Mouse (Mus musculus) Patski (cell line): ENCODE data around the gene Ivl. TPM values are rescaled to one million over a fixed set of nuclear protein-coding genes. Genes with fewer than 3 reads are reported as not detected.

ENCODE experiments used
- ATAC-seq: fragments of 100-300 bp; one replicate; pipeline ENCODE4 v1.8.0; 2021
- CTCF ChIA-PET: fragments of 350-600 bp; sonication (Branson Sonifier 250); formaldehyde crosslinking; loops from one replicate; lab custom pipeline; 2022; ENCODE audit warnings: inconsistent platforms; lab: Charles Lee
- POLR2A ChIA-PET: fragments of 350-600 bp; sonication (Branson Sonifier 250); formaldehyde crosslinking; loops from one replicate; lab custom pipeline; 2022; ENCODE audit warnings: antibody characterized with exemption, inconsistent platforms; lab: Charles Lee
- DNase-seq: peaks from one replicate; pipeline ENCODE4 v3.0.0-alpha.2; 2011; ENCODE audit warnings: low read depth, low spot score
- H3K27me3 ChIP-seq: fragments of 371-371 bp; one replicate; pipeline ENCODE4 v1.5.1; 2021
- CTCF ChIP-seq: fragments of 100-300 bp; IDR thresholded peaks from one replicate; pipeline ENCODE4 v1.5.1; 2021
- in situ Hi-C: fragments of 300-500 bp; cut with MboI; formaldehyde crosslinking; loops from 3 replicates; pipeline ENCODE4 v1.11.1; 2018; ENCODE audit warnings: low pct_unique_long_range_greater_than_20kb, mixed read lengths
- polyA plus RNA-seq: library from polyadenylated mRNA; unstranded; gene quantifications from one replicate; pipeline ENCODE4 v1.2.3, GENCODE M21; 2021

Gene Ivl
- polyA plus RNA-seq = not detected

DNA sequence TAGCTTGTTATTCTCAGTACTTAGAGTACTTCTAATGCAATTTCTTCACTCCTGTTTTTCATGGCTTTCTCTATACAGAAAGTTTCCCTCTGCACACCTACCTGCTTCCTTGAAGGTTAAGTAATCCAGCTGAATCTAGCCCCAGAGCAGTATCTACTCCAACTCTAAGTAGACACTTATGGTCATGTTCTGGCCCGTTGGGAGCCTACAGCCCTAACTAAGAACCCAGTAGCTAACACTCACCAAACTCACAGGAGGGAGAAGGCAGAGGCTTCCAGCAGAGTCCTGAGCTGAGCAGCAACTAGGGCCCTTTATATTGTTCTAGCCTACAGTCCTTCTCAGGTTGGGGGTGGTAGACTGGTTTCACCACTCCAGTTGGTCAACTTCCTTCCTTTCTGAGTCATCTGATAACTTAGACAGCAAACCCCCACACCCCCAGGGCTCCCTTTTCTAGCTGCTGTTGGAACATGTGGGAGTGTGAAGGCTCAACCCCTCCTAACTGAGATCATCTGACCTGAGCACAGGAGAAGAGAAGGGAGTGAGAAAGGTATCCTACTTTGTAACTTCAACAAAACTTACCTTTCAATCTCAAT lies at the start of gene Ivl:
Ivl (minus strand) TSS at position 287 of the 593 bp plus-strand sequence.
- peaks cover 12% of the 10 kb centered on the region for H3K27me3 ChIP-seq
- ChIA-PET CTCF (interaction anchor here (1.1 to 1.2 kb wide), 2 partner anchors 9 to 29 kb away, joined by 3 read pairs; no protein-coding TSS in a partner anchor), POLR2A (no interaction called here)
- no peak for ATAC-seq
- no peak for DNase-seq
- in situ Hi-C loops = no loop called here
- TF ChIP-seq CTCF = no peak

DNA sequence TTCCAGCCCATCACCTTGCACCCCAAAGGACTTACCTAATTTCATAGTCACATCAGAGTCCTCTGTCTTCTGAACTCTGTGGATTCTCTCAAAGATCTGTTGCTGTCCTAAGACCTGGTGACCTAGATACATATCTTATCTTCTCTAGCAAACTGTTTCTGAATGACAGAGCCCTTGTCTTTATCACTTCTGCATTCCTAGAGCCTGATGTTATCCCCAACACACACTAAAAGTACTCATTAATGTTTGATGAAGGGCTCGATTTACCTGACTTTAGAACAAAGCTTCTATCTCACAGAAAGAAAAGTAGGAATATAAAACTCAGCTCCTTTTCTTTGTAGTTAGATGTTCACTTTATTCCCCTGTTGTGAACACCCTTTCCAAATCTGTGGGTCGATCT lies 48.0 kb upstream of the Ivl start, which contains the start of gene Lce6a:
Lce6a (minus strand) TSS at position 101 of the 400 bp plus-strand sequence.
- in situ Hi-C loops = no loop called here
- no peak for ATAC-seq
- ChIA-PET CTCF (interaction anchor here (1.3 kb wide), 1 partner anchor 14 kb away, joined by 3 read pairs; the partner anchor contains the start of gene 2210017I01Rik), POLR2A (no interaction called here)
- peaks cover 11% of the 10 kb centered on the region for H3K27me3 ChIP-seq
- TF ChIP-seq CTCF = no peak
- no peak for DNase-seq

DNA sequence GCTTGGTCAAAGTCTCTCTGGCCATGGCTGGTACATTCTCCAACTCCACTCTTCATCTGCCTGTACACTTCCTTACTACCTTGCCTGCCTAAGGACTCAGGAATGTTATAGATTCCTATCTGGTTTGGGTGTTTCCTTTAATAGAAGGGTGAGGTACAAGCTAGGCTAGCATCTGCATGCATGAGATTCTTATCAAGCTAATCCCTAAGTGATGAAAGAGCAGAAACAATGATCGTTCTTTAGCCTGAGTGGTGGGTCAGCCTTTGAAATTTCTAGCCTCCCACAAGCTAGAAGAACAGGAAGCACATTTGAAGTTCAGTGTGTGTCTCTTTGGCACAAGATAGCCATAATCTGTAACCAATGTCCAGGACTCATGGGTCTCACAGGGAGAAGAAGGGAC lies 36.3 kb upstream of the Ivl start:
- TF ChIP-seq CTCF = no peak
- H3K27me3 ChIP-seq = peaks cover 28% of the 10 kb centered on the region
- DNase-seq = no peak
- ATAC-seq = no peak
- in situ Hi-C loops = no loop called here
- POLR2A ChIA-PET = no interaction called here
- CTCF ChIA-PET = interaction anchor here (1.2 kb wide), 1 partner anchor 29 kb away, joined by 3 read pairs; no protein-coding TSS in a partner anchor

DNA sequence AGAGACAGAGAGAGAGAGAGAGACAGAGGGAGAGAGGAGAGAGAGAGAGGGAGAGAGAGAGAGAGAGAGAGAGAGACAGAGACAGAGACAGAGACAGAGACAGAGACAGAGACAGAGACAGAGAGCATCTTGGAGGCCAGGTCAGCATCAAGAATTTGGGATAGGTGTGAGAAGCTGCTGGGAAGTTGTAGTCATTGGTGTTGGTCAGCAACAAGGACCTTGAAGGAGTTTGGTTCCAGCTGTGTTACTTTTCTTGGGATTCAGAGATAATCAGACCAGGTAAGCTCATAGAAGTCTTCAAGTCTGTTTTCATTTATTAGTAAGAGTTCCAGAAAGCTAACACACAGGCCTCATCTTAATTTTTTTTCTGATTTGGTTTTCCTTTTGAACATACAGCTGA lies 33.9 kb upstream of the Ivl start, which contains the start of gene 2210017I01Rik:
2210017I01Rik (minus strand) TSS at position 101 of the 400 bp plus-strand sequence.
- no peak for ATAC-seq
- no peak for TF ChIP-seq CTCF
- no peak for DNase-seq
- H3K27me3 ChIP-seq = peaks cover 20% of the 10 kb centered on the region
- ChIA-PET CTCF (interaction anchor here (1.1 to 1.5 kb wide), 3 partner anchors 8 to 489 kb away, joined by 3 read pairs; partner anchors contain the start of gene Lce6a), POLR2A (no interaction called here)
- in situ Hi-C loops = no loop called here

DNA sequence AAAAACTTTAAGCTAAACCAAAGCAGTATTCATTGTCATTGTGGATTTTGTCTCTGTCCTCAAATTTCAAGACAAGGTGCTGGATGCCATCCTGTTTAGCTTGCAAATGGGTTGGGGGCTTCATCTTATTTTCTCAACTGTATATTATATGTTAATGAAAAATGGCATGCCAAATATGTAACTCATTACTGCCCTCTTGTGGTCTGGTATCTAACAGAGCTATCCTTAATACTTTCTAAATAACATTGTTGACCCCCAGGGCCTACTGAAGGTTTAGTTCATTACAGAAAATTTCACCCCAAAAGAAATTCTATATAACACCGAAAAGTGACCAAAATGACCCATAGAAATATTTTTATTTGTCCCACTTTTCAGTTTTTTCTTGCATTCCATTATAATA lies 28.6 kb upstream of the Ivl start:
- no peak for ATAC-seq
- H3K27me3 ChIP-seq = peaks cover 12% of the 10 kb centered on the region
- in situ Hi-C loops = loop anchor here (5.0 kb wide), 2 partner anchors 205 to 450 kb away; no protein-coding TSS in a partner anchor
- POLR2A ChIA-PET = no interaction called here
- peak; percentile 59 for TF ChIP-seq CTCF
- CTCF ChIA-PET = interaction anchor here (1.0 to 4.0 kb wide), 6 partner anchors 13 to 455 kb away, joined by 3 to 18 read pairs (median 3); partner anchors contain the start of genes Ivl and Smcp
- no peak for DNase-seq

DNA sequence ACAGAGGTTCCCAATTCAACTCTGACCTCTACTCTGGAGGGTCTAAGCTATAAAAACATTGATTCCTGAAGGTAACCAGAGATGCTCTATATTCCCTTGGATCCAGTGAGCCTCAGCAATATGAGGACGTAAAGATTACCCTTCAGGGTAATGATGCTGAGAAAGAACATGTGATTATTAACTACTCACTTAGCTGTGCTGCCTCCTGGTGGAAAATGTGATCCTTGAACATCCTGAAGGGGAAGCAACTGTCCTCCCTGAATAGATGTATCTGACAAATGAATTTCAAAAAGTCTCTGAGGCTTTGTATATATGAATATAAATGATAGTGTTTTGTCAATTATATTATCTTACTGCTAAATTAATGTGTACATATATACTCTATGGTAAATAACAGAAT lies 26.9 kb upstream of the Ivl start:
- in situ Hi-C loops = loop anchor here (5.0 kb wide), 2 partner anchors 203 to 448 kb away; no protein-coding TSS in a partner anchor
- TF ChIP-seq CTCF = peak; percentile 49
- CTCF ChIA-PET = interaction anchor here (1.0 to 4.0 kb wide), 8 partner anchors 8 to 482 kb away, joined by 3 to 18 read pairs (median 4); partner anchors contain the start of gene Smcp
- POLR2A ChIA-PET = no interaction called here
- ATAC-seq = peak; percentile 54
- no peak for DNase-seq
- H3K27me3 ChIP-seq = peaks cover 13% of the 10 kb centered on the region

DNA sequence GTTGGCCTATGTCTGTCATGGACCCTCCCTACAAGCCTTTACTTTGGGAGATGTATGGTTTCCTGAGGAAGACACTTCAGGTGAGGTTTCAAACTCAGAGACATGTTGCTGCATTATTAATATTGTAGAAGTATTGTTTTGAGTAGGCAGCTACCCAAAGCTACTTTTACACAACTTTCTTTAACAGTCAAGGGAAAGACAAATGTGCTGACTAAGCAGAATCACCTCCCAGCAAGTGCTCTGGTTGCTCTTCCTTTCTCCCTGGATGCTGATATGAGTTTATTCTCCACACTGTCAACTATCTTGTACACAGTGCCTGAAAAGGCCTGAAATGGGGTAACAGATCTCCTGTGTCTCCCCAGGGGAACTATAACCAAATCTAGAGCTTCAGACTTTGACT lies 26.4 kb upstream of the Ivl start:
- peaks cover 17% of the 10 kb centered on the region for H3K27me3 ChIP-seq
- TF ChIP-seq CTCF = no peak
- POLR2A ChIA-PET = no interaction called here
- ATAC-seq = no peak
- CTCF ChIA-PET = interaction anchor here (1.0 to 4.0 kb wide), 8 partner anchors 8 to 481 kb away, joined by 3 to 18 read pairs (median 4); partner anchors contain the start of gene Smcp
- DNase-seq = no peak
- in situ Hi-C loops = loop anchor here (5.0 kb wide), 2 partner anchors 203 to 448 kb away; no protein-coding TSS in a partner anchor

DNA sequence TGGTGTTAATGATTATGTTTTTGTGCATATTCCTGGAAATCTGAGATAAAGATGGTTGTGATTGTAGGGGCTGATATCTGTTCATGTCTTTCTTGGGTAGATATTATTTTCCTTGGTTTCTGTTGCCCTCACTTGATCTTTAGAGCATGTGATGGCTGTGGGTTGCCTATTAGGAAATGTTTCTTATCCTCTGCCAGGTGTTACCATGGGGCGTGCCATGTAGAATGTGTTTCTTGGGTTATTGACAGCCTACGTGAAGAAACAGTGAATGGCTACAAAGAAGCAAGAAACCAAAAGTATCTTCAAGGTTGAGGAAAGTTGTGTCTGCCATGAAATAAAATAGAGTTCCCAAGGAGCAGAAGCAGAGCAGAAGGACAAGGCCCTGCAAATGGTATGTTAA lies 24.9 kb upstream of the Ivl start:
- DNase-seq (no peak), ATAC-seq (no peak)
- in situ Hi-C loops = no loop called here
- peaks cover 17% of the 10 kb centered on the region for H3K27me3 ChIP-seq
- ChIA-PET CTCF (no interaction called here), POLR2A (no interaction called here)
- TF ChIP-seq CTCF = no peak

DNA sequence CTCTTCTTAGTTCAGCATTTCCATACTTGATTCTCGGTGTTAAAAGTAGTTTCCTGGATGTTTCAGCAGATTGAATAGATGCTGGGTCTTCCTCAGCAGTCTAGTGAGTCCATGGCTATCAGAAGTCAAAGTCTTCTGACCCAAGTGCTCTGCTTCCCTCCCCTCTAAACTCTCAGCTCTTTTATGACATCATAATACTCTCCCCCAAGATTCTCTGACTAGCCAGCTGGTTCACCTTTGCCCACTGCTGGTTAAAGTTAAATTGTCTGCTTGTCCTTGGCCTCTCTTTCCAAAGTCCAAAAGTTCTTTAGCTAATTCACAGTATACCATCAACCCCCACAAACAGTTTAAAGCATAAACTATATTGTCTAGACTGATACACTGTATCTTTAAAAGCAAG lies 15.3 kb upstream of the Ivl start, which contains the start of gene Smcp:
Smcp (minus strand) TSS at position 140 of the 400 bp plus-strand sequence.
- DNase-seq (no peak), ATAC-seq (no peak)
- POLR2A ChIA-PET = no interaction called here
- no peak for TF ChIP-seq CTCF
- CTCF ChIA-PET = interaction anchor here (1.0 to 3.9 kb wide), 2 partner anchors 12 to 435 kb away, joined by 3 to 18 read pairs; no protein-coding TSS in a partner anchor
- peaks cover 16% of the 10 kb centered on the region for H3K27me3 ChIP-seq
- in situ Hi-C loops = no loop called here

DNA sequence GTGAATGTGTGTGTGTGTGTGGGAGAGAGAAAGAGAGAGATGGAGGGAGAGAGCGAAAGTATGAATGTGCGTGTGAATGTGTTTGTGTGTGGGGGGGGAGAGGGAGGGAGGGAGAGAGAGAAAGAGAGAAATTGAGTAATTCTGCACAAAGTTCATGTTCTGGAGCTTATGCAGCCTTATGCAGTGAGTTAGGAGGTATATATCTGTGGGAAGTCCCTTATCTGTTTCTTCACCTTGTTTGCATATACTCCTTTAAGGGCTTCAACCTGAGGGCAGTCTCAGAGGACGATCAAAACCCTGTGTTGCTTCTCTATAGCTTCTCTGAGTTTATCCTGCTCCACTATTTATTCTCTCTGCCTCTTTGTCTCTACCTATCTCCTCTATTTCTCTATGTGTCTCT lies 13.7 kb upstream of the Ivl start:
- in situ Hi-C loops = no loop called here
- H3K27me3 ChIP-seq = peaks cover 24% of the 10 kb centered on the region
- no peak for DNase-seq
- POLR2A ChIA-PET = no interaction called here
- TF ChIP-seq CTCF = no peak
- no peak for ATAC-seq
- CTCF ChIA-PET = interaction anchor here (3.9 kb wide), 1 partner anchor 14 kb away, joined by 18 read pairs; no protein-coding TSS in a partner anchor

DNA sequence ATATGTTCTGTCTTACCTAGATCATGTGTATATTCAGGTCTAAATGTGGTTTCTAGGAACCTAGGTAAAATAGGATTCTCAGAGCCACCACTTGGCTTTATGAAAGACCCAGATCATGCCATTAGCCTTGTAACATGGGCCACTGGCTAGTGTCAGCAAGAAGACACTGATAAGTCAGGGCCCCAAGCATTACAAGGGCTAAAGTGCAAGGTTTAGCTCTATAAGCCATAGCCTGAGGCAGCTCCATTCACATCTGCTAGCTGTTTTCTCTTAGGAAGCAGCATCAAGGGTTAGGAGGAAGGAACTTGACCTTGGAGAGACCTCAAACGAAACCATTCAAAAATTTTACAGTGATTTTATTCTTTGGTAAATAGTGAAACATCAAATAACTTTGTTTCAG lies 11.5 kb upstream of the Ivl start:
- TF ChIP-seq CTCF = no peak
- POLR2A ChIA-PET = no interaction called here
- CTCF ChIA-PET = no interaction called here
- H3K27me3 ChIP-seq = peaks cover 24% of the 10 kb centered on the region
- no peak for DNase-seq
- in situ Hi-C loops = no loop called here
- ATAC-seq = no peak
